Mouse (Mus musculus) 416B (cell line): Measurements from ENCODE around the gene Slc16a10.
A peak's percentile ranks its signal among the peaks of the same experiment; 100 is the strongest.

Experiments
- DNase-seq: peaks from one replicate; pipeline ENCODE4 v3.0.0; 2011; ENCODE audit warnings: low read depth

The Slc16a10 gene

GRCm38 (mm10) chr10:40141864-40142523, at the start of gene Slc16a10:
Gene Slc16a10 (minus strand): TSS chr10:40142258.
- DNase-seq = peak; percentile 94

GRCm38 (mm10) chr10:40191338-40191979, 49.4 kb upstream of the Slc16a10 start:
- peak; percentile 70 for DNase-seq

GRCm38 (mm10) chr10:40190871-40191270, 48.8 kb upstream of the Slc16a10 start:
- DNase-seq = peak; percentile 53

GRCm38 (mm10) chr10:40189689-40190088, 47.6 kb upstream of the Slc16a10 start:
- no peak for DNase-seq

GRCm38 (mm10) chr10:40188831-40189230, 46.8 kb upstream of the Slc16a10 start:
- no peak for DNase-seq

GRCm38 (mm10) chr10:40185956-40186355, 43.9 kb upstream of the Slc16a10 start:
- no peak for DNase-seq

- DNase-seq = peak; percentile 65
Observed at GRCm38 (mm10) chr10:40180011-40180410, 38.0 kb upstream of the Slc16a10 start.

GRCm38 (mm10) chr10:40179142-40179541, 37.1 kb upstream of the Slc16a10 start:
- DNase-seq = peak; percentile 64

- DNase-seq = peak; percentile 62
Observed at GRCm38 (mm10) chr10:40177323-40177962, 35.4 kb upstream of the Slc16a10 start.

GRCm38 (mm10) chr10:40172136-40172535, 30.1 kb upstream of the Slc16a10 start:
- no peak for DNase-seq

- peak; percentile 94 for DNase-seq
Observed at GRCm38 (mm10) chr10:40171211-40171610, 29.2 kb upstream of the Slc16a10 start.

- DNase-seq = no peak
Observed at GRCm38 (mm10) chr10:40170141-40170558, 28.1 kb upstream of the Slc16a10 start.

GRCm38 (mm10) chr10:40169566-40169965, 27.5 kb upstream of the Slc16a10 start:
- no peak for DNase-seq

- no peak for DNase-seq
Observed at GRCm38 (mm10) chr10:40169088-40169487, 27.0 kb upstream of the Slc16a10 start.

GRCm38 (mm10) chr10:40164421-40165386, 22.6 kb upstream of the Slc16a10 start:
- DNase-seq = peak; percentile 88

GRCm38 (mm10) chr10:40163914-40164313, 21.9 kb upstream of the Slc16a10 start:
- no peak for DNase-seq

- DNase-seq = peak; percentile 52
Observed at GRCm38 (mm10) chr10:40163338-40163737, 21.3 kb upstream of the Slc16a10 start.

- DNase-seq = no peak
Observed at GRCm38 (mm10) chr10:40161701-40162255, 19.7 kb upstream of the Slc16a10 start.

- DNase-seq = no peak
Observed at GRCm38 (mm10) chr10:40161236-40161635, 19.2 kb upstream of the Slc16a10 start.

- peak; percentile 89 for DNase-seq
Observed at GRCm38 (mm10) chr10:40152550-40152857, 10.4 kb upstream of the Slc16a10 start.

- DNase-seq = peak; percentile 56
Observed at GRCm38 (mm10) chr10:40151852-40152549, 9.9 kb upstream of the Slc16a10 start.
